Mouse (Mus musculus): Measurements from ENCODE around the gene Parp11.

DNA sequence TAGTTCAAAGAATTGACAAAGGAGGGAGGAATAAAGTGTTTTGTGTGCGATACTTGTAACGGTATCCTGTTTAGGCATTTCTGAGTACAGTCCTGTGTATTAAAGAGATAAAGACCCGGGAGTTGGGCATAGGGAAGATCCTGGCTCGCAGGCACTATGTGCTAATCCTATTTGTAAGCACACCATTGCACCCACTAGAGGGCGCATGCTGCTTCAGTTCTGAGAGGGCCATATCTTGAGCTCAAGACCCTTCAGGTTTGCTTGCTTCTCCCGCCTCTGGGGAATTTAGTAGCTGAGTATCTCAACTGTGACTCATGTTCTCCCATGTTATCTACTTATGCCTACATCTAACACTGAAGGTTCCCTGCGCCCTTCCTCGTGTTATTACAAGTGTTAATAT, 77.8 kb downstream of the Parp11 start:
- TF ChIP-seq CTCF (conservative IDR thresholded peaks at IDR 0.05; ENCODE audit: insufficient read depth, insufficient read length, low read depth, low read length) (peak; percentile 77), POLR2A (IDR thresholded peaks at IDR 0.05; ENCODE audit: low read depth, low read length) (no peak)

All from kidney, adult 2 months (tissue).